Mouse (Mus musculus): ENCODE data around the gene Cd3eap. TPM values are rescaled to one million over a fixed set of nuclear protein-coding genes. Genes with fewer than 3 reads are reported as not detected.
A peak's percentile ranks its signal among the peaks of the same experiment; 100 is the strongest.

The Cd3eap gene
- polyA plus RNA-seq, 1 experiment from 2014 or later: 23.9 TPM

- Histone ChIP-seq H3K9me3 (ENCODE audit: control insufficient read depth, low read length) (peaks cover 5% of the 10 kb centered on the region; the same call in 1 of the 2 replicates), H3K27me3 (replicated peaks; ENCODE audit: control insufficient read depth, insufficient read depth, low read length) (peaks cover 27% of the 10 kb centered on the region), H3K9ac (ENCODE audit: low read length) (no peak overlapping the region), H3K4me3 (ENCODE audit: low read depth, low read length) (no peak overlapping the region), H3K4me2 (ENCODE audit: low read length) (no peak overlapping the region), H3K36me3 (ENCODE audit: control insufficient read depth, insufficient read depth, low read length) (no peaks in the 10 kb centered on the region), H3K4me1 (replicated peaks; ENCODE audit: control insufficient read depth, insufficient read depth, low read length) (peaks cover 9% of the 10 kb centered on the region), H3K27ac (ENCODE audit: low read depth) (no peak overlapping the region)
- DNase-seq (ENCODE audit: low spot score): no peak
- 52% methylated on average over 5 of the region's 5 CpGs for WGBS
- no peak for ATAC-seq (replicated peaks; ENCODE audit: low FRiP score, low TSS enrichment, low read depth)
These were observed 45.2 kb downstream of the Cd3eap start for GRCm38 (mm10) chr7:19314033-19314432.

GRCm38 (mm10) chr7:19311991-19312390 is 47.3 kb downstream of the Cd3eap start:
- peaks cover 5% of the 10 kb centered on the region; the same call in 1 of the 2 replicates for H3K9me3 ChIP-seq (ENCODE audit: control insufficient read depth, low read length)
- no peak for ATAC-seq (replicated peaks; ENCODE audit: low FRiP score, low TSS enrichment, low read depth)
- WGBS: 36% methylated on average over 4 of the region's 4 CpGs
- no peak overlapping the region for H3K4me2 ChIP-seq (ENCODE audit: low read length)
- H3K27ac ChIP-seq (ENCODE audit: low read depth): no peak overlapping the region
- H3K27me3 ChIP-seq (replicated peaks; ENCODE audit: control insufficient read depth, insufficient read depth, low read length): peaks cover 18% of the 10 kb centered on the region
- H3K4me3 ChIP-seq (ENCODE audit: low read depth, low read length): no peak overlapping the region
- H3K36me3 ChIP-seq (ENCODE audit: control insufficient read depth, insufficient read depth, low read length): no peaks in the 10 kb centered on the region
- DNase-seq (ENCODE audit: low spot score): no peak
- H3K9ac ChIP-seq (ENCODE audit: low read length): no peak overlapping the region
- H3K4me1 ChIP-seq (replicated peaks; ENCODE audit: control insufficient read depth, insufficient read depth, low read length): peaks cover 17% of the 10 kb centered on the region

- H3K36me3 ChIP-seq (ENCODE audit: control insufficient read depth, insufficient read depth, low read length): no peaks in the 10 kb centered on the region
- under 1% methylated on average over 49 of the region's 49 CpGs for WGBS
- H3K4me3 ChIP-seq (ENCODE audit: low read depth, low read length): peak within 1 kb of the TSS; percentile 55
- H3K9ac ChIP-seq (ENCODE audit: low read length): peak within 1 kb of the TSS; percentile 41
- peaks cover 5% of the 10 kb centered on the region; the same call in 1 of the 2 replicates for H3K9me3 ChIP-seq (ENCODE audit: control insufficient read depth, low read length)
- H3K27ac ChIP-seq (ENCODE audit: low read depth): peak within 1 kb of the TSS; percentile 47
- ATAC-seq (replicated peaks; ENCODE audit: low FRiP score, low TSS enrichment, low read depth): peak; percentile 82
- peaks cover 18% of the 10 kb centered on the region for H3K4me1 ChIP-seq (replicated peaks; ENCODE audit: control insufficient read depth, insufficient read depth, low read length)
- peaks cover 28% of the 10 kb centered on the region for H3K27me3 ChIP-seq (replicated peaks; ENCODE audit: control insufficient read depth, insufficient read depth, low read length)
- peak; percentile 98 for DNase-seq (ENCODE audit: low spot score)
- H3K4me2 ChIP-seq (ENCODE audit: low read length): peak within 1 kb of the TSS; percentile 100
These were observed 49.2 kb downstream of the Cd3eap start, which contains the start of gene Fosb for GRCm38 (mm10) chr7:19309884-19310641. TSS of gene Fosb (minus strand) at chr7:19310051.

- H3K27ac ChIP-seq (ENCODE audit: low read depth): peak overlapping the region; percentile 47
- H3K9ac ChIP-seq (ENCODE audit: low read length): peak overlapping the region; percentile 41
- peaks cover 5% of the 10 kb centered on the region; the same call in 1 of the 2 replicates for H3K9me3 ChIP-seq (ENCODE audit: control insufficient read depth, low read length)
- H3K27me3 ChIP-seq (replicated peaks; ENCODE audit: control insufficient read depth, insufficient read depth, low read length): peaks cover 35% of the 10 kb centered on the region
- DNase-seq (ENCODE audit: low spot score): peak; percentile 69
- no peaks in the 10 kb centered on the region for H3K36me3 ChIP-seq (ENCODE audit: control insufficient read depth, insufficient read depth, low read length)
- WGBS: under 1% methylated on average over 48 of the region's 48 CpGs
- ATAC-seq (replicated peaks; ENCODE audit: low FRiP score, low TSS enrichment, low read depth): no peak
- H3K4me2 ChIP-seq (ENCODE audit: low read length): peak overlapping the region; percentile 100
- H3K4me1 ChIP-seq (replicated peaks; ENCODE audit: control insufficient read depth, insufficient read depth, low read length): peaks cover 24% of the 10 kb centered on the region
- peak overlapping the region; percentile 55 for H3K4me3 ChIP-seq (ENCODE audit: low read depth, low read length)
These were observed 49.9 kb downstream of the Cd3eap start for GRCm38 (mm10) chr7:19309278-19309883.

- ATAC-seq (replicated peaks; ENCODE audit: low FRiP score, low TSS enrichment, low read depth) (peak; percentile 87), DNase-seq (ENCODE audit: low spot score) (peak; percentile 97)
- Histone ChIP-seq H3K4me1 (replicated peaks; ENCODE audit: control insufficient read depth, insufficient read depth, low read length) (peaks cover 24% of the 10 kb centered on the region), H3K9me3 (ENCODE audit: control insufficient read depth, low read length) (peaks cover 5% of the 10 kb centered on the region; the same call in 1 of the 2 replicates), H3K9ac (ENCODE audit: low read length) (peak overlapping the region; percentile 41), H3K27ac (ENCODE audit: low read depth) (peak overlapping the region; percentile 72), H3K4me3 (ENCODE audit: low read depth, low read length) (peak overlapping the region; percentile 55), H3K36me3 (ENCODE audit: control insufficient read depth, insufficient read depth, low read length) (no peaks in the 10 kb centered on the region), H3K27me3 (replicated peaks; ENCODE audit: control insufficient read depth, insufficient read depth, low read length) (peaks cover 42% of the 10 kb centered on the region), H3K4me2 (ENCODE audit: low read length) (peak overlapping the region; percentile 100)
- under 1% methylated on average over 57 of the region's 58 CpGs for WGBS
These were observed 50.6 kb downstream of the Cd3eap start for GRCm38 (mm10) chr7:19308454-19309277.

- peak overlapping the region; percentile 72 for H3K27ac ChIP-seq (ENCODE audit: low read depth)
- peaks cover 24% of the 10 kb centered on the region for H3K4me1 ChIP-seq (replicated peaks; ENCODE audit: control insufficient read depth, insufficient read depth, low read length)
- peak overlapping the region; percentile 41 for H3K9ac ChIP-seq (ENCODE audit: low read length)
- H3K9me3 ChIP-seq (ENCODE audit: control insufficient read depth, low read length): peaks cover 5% of the 10 kb centered on the region; the same call in 1 of the 2 replicates
- DNase-seq (ENCODE audit: low spot score): no peak
- H3K4me2 ChIP-seq (ENCODE audit: low read length): peak overlapping the region; percentile 100
- peaks cover 45% of the 10 kb centered on the region for H3K27me3 ChIP-seq (replicated peaks; ENCODE audit: control insufficient read depth, insufficient read depth, low read length)
- H3K36me3 ChIP-seq (ENCODE audit: control insufficient read depth, insufficient read depth, low read length): no peaks in the 10 kb centered on the region
- ATAC-seq (replicated peaks; ENCODE audit: low FRiP score, low TSS enrichment, low read depth): peak; percentile 67
- peak overlapping the region; percentile 55 for H3K4me3 ChIP-seq (ENCODE audit: low read depth, low read length)
- WGBS: 2% methylated on average over 17 of the region's 18 CpGs
These were observed 51.4 kb downstream of the Cd3eap start for GRCm38 (mm10) chr7:19307739-19308453.

GRCm38 (mm10) chr7:19306819-19307738 is 52.2 kb downstream of the Cd3eap start:
- DNase-seq (ENCODE audit: low spot score): no peak
- Histone ChIP-seq H3K4me3 (ENCODE audit: low read depth, low read length) (no peak overlapping the region), H3K27ac (ENCODE audit: low read depth) (no peak overlapping the region), H3K4me1 (replicated peaks; ENCODE audit: control insufficient read depth, insufficient read depth, low read length) (peaks cover 24% of the 10 kb centered on the region), H3K9me3 (ENCODE audit: control insufficient read depth, low read length) (no peaks in the 10 kb centered on the region), H3K4me2 (ENCODE audit: low read length) (peak overlapping the region; percentile 100), H3K9ac (ENCODE audit: low read length) (no peak overlapping the region), H3K27me3 (replicated peaks; ENCODE audit: control insufficient read depth, insufficient read depth, low read length) (peaks cover 50% of the 10 kb centered on the region), H3K36me3 (ENCODE audit: control insufficient read depth, insufficient read depth, low read length) (no peaks in the 10 kb centered on the region)
- no peak for ATAC-seq (replicated peaks; ENCODE audit: low FRiP score, low TSS enrichment, low read depth)
- 70% methylated on average over 25 of the region's 25 CpGs for WGBS
